Mouse (Mus musculus): ENCODE measurements at regions not wholly inside any gene's neighbourhood (a gene's known extent, or its start where the extent isn't known, plus 50 kb on each side); places are given as distances from the start of the nearest gene placed in this dataset.

- no peak for DNase-seq (ENCODE audit: low spot score in 2 of 2)
Measured at GRCm38 (mm10) chr11:19592506-19593355, 331.4 kb upstream of the Spred2 start.

- no peak for DNase-seq (ENCODE audit: low spot score in 2 of 2)
Measured at GRCm38 (mm10) chr11:19595107-19595506, 329.1 kb upstream of the Spred2 start.

GRCm38 (mm10) chr11:19596336-19596735 is 327.8 kb upstream of the Spred2 start:
- DNase-seq (ENCODE audit: low spot score in 2 of 2), result no peak

GRCm38 (mm10) chr11:19599433-19599832 is 324.7 kb upstream of the Spred2 start:
- no peak for DNase-seq (ENCODE audit: low spot score in 2 of 2)

DNA sequence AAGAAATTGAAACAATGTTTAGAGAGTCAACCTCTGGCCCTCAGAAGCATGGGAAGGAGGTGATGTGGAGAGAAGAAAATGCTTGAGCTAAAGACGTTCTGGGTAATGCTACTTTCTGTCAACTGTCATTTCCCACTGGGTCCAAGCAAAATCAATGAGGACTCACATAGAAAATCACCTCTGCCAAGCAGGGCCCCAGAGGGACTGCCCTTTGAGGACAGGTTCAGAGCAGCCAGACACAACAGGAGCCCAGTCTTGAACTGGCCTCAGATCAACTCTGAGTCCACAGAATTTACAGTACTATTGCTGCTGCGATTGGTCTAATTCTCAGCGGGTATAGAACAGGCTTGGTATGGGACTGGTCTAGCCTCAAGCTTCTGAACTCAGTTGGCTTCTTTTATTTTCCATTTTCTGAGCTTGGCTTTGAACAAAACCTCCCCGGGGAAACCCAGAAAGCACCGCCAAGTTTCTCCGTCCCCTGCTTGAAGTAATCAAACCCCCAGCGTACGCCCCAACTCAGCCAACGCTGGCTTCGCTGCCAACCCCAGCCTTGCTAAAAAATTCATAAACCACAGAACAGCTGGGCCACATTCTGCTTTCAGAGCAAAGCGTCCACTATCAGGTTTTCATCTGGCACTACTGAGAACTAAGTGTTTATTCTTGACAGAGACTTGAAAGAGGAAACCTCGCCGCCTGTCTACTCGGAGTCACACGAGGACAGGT is 322.8 kb upstream of the Spred2 start:
- no peak for DNase-seq (ENCODE audit: low spot score in 2 of 2)

DNA sequence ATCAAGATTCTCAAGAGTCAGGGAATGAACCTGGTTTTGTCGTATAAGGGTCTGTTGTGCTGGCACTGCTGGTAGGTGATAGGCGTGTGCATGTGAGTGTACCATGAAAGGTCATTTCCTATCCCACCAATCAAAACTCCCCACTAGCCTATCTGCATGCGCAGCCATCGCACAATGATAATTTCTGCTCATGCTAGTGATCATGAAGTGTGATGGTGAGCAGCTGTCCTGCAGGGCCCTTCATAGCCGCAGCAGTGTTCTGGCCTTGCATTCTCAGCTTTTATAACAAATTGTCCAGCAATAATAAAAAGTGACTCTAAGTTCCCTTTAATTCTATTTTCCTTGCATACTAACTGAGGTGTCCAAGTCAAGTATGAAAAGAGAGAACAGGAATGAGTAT is 321.7 kb upstream of the Spred2 start:
- no peak for DNase-seq (ENCODE audit: low spot score in 2 of 2)

GRCm38 (mm10) chr11:19605602-19606001 is 318.6 kb upstream of the Spred2 start:
- DNase-seq (ENCODE audit: low spot score in 2 of 2), result no peak

DNA sequence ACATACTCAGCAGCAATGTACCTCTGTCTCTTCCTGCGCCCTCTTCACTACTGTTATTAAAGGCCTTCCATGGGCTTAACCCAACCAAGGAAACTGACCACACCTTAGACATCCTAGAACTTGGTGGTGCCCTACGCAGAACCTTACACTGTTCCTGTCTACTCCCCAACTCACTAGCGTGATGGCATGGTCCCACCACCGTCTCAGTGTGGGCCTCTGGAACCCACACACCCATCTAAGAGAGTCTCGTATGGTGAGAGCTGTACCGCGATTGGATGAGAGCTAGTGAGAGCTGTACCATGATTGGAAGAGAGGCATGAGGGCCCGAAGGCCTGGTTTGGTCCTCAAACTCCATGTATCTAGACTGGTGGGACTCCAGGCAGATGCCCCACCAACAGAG is 317.2 kb upstream of the Spred2 start:
- DNase-seq (ENCODE audit: low spot score in 2 of 2), result no peak

GRCm38 (mm10) chr11:19607941-19608340 is 316.2 kb upstream of the Spred2 start:
- no peak for DNase-seq (ENCODE audit: low spot score in 2 of 2)

- DNase-seq (ENCODE audit: low spot score in 2 of 2), result no peak
Measured at GRCm38 (mm10) chr11:19608523-19608922, 315.7 kb upstream of the Spred2 start.

- no peak for DNase-seq (ENCODE audit: low spot score in 2 of 2)
Measured at GRCm38 (mm10) chr11:19610559-19610958, 313.6 kb upstream of the Spred2 start.

GRCm38 (mm10) chr11:19611217-19611616 is 313.0 kb upstream of the Spred2 start:
- no peak for DNase-seq (ENCODE audit: low spot score in 2 of 2)

GRCm38 (mm10) chr11:19616520-19616919 is 307.7 kb upstream of the Spred2 start:
- DNase-seq (ENCODE audit: low spot score in 2 of 2), result no peak

GRCm38 (mm10) chr11:19619494-19619893 is 304.7 kb upstream of the Spred2 start:
- no peak for DNase-seq (ENCODE audit: low spot score in 2 of 2)

DNA sequence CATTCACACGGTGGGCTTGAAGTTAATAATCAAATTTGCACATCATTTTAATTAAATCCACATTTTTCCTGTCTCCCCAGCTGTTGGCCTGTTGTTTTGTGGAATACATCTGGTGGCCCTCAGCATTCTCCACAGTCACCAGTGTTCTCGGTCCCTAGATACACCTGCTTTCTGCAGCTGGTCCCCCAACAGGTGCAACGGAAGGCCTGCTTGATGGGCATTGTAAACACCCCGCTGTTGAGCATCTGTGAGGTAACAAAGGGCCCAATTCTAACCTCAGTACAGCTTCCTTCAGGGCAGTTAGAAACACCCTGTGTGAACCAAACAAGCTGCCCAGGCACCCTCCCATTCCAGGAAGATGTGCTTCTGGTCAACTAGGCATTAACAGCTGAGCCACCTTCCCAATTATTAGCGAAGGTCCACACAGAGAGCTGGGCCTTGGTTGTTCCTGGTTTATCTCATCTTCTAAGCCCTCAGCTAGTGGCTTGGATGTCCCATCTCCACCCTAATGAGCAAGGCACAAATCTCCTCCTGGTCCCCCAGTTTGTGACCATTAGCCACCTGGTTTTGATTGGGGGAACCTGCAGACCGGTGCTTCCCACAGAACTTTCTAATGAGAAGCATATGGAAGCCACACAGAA is 293.0 kb upstream of the Spred2 start:
- no peak for DNase-seq (ENCODE audit: low spot score in 2 of 2)

- no peak for DNase-seq (ENCODE audit: low spot score in 2 of 2)
Measured at GRCm38 (mm10) chr11:19632477-19632876, 291.7 kb upstream of the Spred2 start.

DNA sequence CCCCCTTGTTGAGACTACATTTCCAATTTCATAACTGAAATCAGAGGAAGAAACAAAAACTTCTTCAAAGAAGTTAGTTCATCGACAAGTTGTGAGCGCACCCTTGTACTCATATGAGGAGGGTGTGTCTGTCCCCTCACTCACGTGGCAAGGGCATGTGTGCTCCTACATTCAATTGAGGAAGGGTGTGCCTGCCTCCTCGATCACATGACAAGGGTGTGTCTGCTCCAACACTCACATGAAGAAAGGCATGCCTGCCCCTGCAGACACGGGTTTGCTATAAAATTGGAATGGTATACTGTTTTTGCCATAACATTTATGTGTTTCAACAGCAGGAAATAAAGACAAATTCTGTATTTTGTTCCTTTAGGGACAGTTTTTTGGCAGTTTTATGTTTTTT is 290.6 kb upstream of the Spred2 start:
- DNase-seq (ENCODE audit: low spot score in 2 of 2), result no peak

GRCm38 (mm10) chr11:19641153-19641552 is 283.0 kb upstream of the Spred2 start:
- no peak for DNase-seq (ENCODE audit: low spot score in 2 of 2)

DNA sequence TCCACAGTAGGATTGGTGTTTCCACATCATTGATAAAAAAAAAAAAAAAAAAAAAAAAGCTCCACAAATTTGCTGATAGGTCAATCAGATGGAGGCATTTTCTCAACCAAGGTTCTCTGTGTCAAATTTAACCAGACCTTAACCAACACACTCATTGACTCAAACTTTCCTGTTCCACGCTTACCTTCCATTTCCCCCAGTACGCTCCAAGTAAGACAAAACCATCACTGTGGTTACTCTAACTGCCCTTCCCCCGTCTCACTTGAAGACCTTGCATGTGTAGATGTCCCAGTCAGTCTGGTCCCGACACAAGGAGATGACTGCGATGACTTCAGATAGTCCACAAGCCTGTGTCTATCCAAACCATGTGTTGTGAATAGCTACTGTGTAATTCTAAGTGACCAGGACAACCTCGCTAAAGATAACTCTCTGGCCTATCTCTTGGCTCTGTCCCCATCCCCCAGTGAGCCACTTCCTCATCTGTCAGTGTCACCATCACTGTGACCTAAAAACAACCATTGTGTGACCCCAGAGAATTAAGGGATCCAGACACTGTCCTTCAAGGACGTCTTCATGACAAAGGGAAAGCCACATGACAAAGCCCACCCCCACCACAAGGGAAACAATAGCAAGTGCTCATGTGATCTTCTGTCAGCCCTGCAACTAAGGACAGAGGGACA is 279.9 kb upstream of the Spred2 start:
- DNase-seq (ENCODE audit: low spot score in 2 of 2), result no peak

DNA sequence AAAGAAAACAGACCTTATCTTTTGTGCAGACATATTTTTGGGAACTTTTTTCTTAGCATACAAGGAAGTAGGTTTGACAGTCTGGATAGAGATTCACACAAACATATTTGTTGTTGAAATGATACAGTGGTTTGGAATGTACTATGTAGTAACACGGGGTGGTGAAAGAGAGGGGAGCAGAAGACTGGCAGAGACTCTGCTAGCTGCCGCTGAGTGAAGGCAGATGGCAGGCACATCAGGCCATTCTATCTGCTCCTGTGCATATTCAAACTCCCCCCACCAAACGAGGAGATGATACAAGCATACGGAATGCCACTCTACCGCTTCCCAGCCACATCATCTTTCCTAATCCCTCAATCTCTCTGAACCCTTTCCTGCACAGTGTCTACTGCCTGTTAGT is 279.1 kb upstream of the Spred2 start:
- no peak for DNase-seq (ENCODE audit: low spot score in 2 of 2)

GRCm38 (mm10) chr11:19651522-19651921 is 272.7 kb upstream of the Spred2 start:
- no peak for DNase-seq (ENCODE audit: low spot score in 2 of 2)

GRCm38 (mm10) chr11:19651929-19652328 is 272.2 kb upstream of the Spred2 start:
- DNase-seq (ENCODE audit: low spot score in 2 of 2), result no peak
